Mouse (Mus musculus) embryonic facial prominence, embryonic 11.5 days (tissue): ENCODE measurements around the gene Tns2. TPM values are rescaled to one million over a fixed set of nuclear protein-coding genes. Genes with fewer than 3 reads are reported as not detected.
"Not testable (repeated sequence)": the region's sequence is repeated elsewhere in the genome, so short reads cannot be mapped to it uniquely, and the experiment has no call there.

ENCODE experiments used
- ATAC-seq: fragments of 200-750 bp; cut with Nextera tagmentation; replicated peaks from 2 replicates; pipeline ENCODE4 v1.8.0; 2017; ENCODE audit warnings: low read depth; ENCODE audit not compliant: insufficient number of reproducible peaks, low FRiP score, low TSS enrichment
- DNase-seq: peaks from one replicate; pipeline ENCODE4 v3.0.0-alpha.2; 2015; ENCODE audit warnings: low spot score
- H3K27ac ChIP-seq: fragments of 300-500 bp; sonication (generic); replicated peaks from 2 replicates; pipeline ENCODE4 v1.5.1; 2014; ENCODE audit warnings: mild to moderate bottlenecking, low read depth, low read length, control low read depth
- H3K27me3 ChIP-seq: fragments of 300-500 bp; sonication (generic); 2 replicates; pipeline ENCODE4 v1.6.1; 2014; ENCODE audit warnings: mild to moderate bottlenecking, low read length, moderate library complexity, mixed read lengths; ENCODE audit not compliant: control insufficient read depth, insufficient read depth
- H3K36me3 ChIP-seq: fragments of 300-500 bp; sonication (generic); replicated peaks from 2 replicates; pipeline ENCODE4 v1.6.1; 2014; ENCODE audit warnings: low read depth, mild to moderate bottlenecking, low read length, moderate library complexity, mixed read lengths; ENCODE audit not compliant: control insufficient read depth, insufficient read depth
- H3K4me1 ChIP-seq: fragments of 300-500 bp; sonication (generic); 2 replicates; pipeline ENCODE4 v1.6.1; 2014; ENCODE audit warnings: low read length, mixed read lengths; ENCODE audit not compliant: control insufficient read depth, insufficient read depth
- H3K4me2 ChIP-seq: fragments of 300-500 bp; sonication (generic); 2 replicates; pipeline ENCODE4 v1.6.1; 2014; ENCODE audit warnings: low read depth, mild to moderate bottlenecking, control low read depth, low read length, moderate library complexity
- H3K4me3 ChIP-seq: fragments of 300-500 bp; sonication (generic); 2 replicates; pipeline ENCODE4 v1.5.1; 2014; ENCODE audit warnings: low read depth, low read length, control low read depth
- H3K9ac ChIP-seq: fragments of 300-500 bp; sonication (generic); replicated peaks from 2 replicates; pipeline ENCODE4 v1.6.1; 2014; ENCODE audit warnings: mild to moderate bottlenecking, control low read depth, low read length
- H3K9me3 ChIP-seq: fragments of 300-500 bp; sonication (generic); replicated peaks from 2 replicates; pipeline ENCODE4 v1.6.1; 2016; ENCODE audit warnings: mild to moderate bottlenecking, low read length, inconsistent platforms, mixed read lengths; ENCODE audit not compliant: control insufficient read depth
- WGBS: fragments of 180-500 bp; shearing (Covaris S2); extraction: QIAGEN DNeasy Blood & Tissue Kit; methylation state at CpG from one replicate; pipeline ENCODE4 v1.1.7; 2014; 5-methylcytosine and 5-hydroxymethylcytosine counted together
- polyA plus RNA-seq: library from polyadenylated mRNA; unstranded; fragments of >200 nt; fragmentation: Nextera tagmentation; extraction: Ambion mirVana; gene quantifications from 2 replicates; pipeline ENCODE4 v1.2.1, GENCODE M21; 2014

Tns2 gene
- polyA plus RNA-seq, 1 experiment from 2014 or later: 14.0 TPM

- Histone ChIP-seq H3K36me3 (no peaks in the 10 kb centered on the region), H3K9ac (no peak overlapping the region), H3K4me2 (no peak overlapping the region), H3K4me1 (no peaks in the 10 kb centered on the region), H3K9me3 (no peaks in the 10 kb centered on the region), H3K4me3 (no peak overlapping the region), H3K27me3 (peaks cover 13% of the 10 kb centered on the region), H3K27ac (no peak overlapping the region)
- WGBS: 70% methylated on average over 4 of the region's 4 CpGs
- no peak for ATAC-seq
- DNase-seq: no peak
Measured at GRCm38 (mm10) chr15:102149561-102149960, 49.3 kb downstream of the Tns2 start.

GRCm38 (mm10) chr15:102150301-102151135, 50.3 kb downstream of the Tns2 start, which contains the start of gene Soat2:
Gene Soat2, plus strand, starts transcription at chr15:102150526.
- ATAC-seq: no peak
- Histone ChIP-seq H3K4me2 (no peak within 1 kb of the TSS), H3K4me3 (no peak within 1 kb of the TSS), H3K4me1 (no peaks in the 10 kb centered on the region), H3K9me3 (no peaks in the 10 kb centered on the region), H3K27ac (no peak within 1 kb of the TSS), H3K27me3 (peaks cover 5% of the 10 kb centered on the region), H3K9ac (0 out of 2 replicates have a peak within 1 kb of the TSS, but pooled peaks have one; percentile 10), H3K36me3 (no peaks in the 10 kb centered on the region)
- DNase-seq: peak; percentile 13
- WGBS: 50% methylated on average over 20 of the region's 20 CpGs

- Histone ChIP-seq H3K9ac (no peak overlapping the region), H3K27me3 (no peaks in the 10 kb centered on the region), H3K4me3 (no peak overlapping the region), H3K36me3 (no peaks in the 10 kb centered on the region), H3K9me3 (no peaks in the 10 kb centered on the region), H3K4me1 (no peaks in the 10 kb centered on the region), H3K4me2 (no peak overlapping the region), H3K27ac (no peak overlapping the region)
- ATAC-seq: no peak
- no peak for DNase-seq
- WGBS: 25% methylated on average over 4 of the region's 4 CpGs
Measured at GRCm38 (mm10) chr15:102152646-102153045, 52.4 kb downstream of the Tns2 start.

DNA sequence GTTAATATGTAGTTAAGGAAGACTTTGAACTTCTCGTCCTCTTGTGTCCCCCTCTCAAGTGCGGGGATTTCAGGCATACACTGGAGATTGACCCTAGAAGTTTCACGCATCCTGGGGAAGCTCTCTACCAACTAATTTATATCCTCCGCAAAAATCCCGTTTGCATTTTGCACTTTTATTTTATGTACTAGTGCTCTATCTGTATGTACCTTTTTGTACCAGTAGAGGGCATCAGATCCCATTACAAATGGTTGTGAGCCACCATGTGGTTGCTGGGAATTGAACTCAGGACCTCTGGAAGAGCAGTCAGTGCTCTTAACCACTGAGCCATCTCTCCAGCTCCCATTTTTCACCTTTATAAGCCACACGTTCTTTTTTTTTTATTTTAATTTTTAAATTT, 54.8 kb downstream of the Tns2 start:
- not testable (repeated sequence) for H3K27me3 ChIP-seq, H3K4me1 ChIP-seq
- WGBS: 90% methylated on average over 6 of the region's 6 CpGs

GRCm38 (mm10) chr15:102156836-102157235, 56.6 kb downstream of the Tns2 start:
- Histone ChIP-seq H3K4me1 (no peaks in the 10 kb centered on the region), H3K4me3 (no peak overlapping the region), H3K36me3 (no peaks in the 10 kb centered on the region), H3K9ac (no peak overlapping the region), H3K27me3 (no peaks in the 10 kb centered on the region), H3K9me3 (no peaks in the 10 kb centered on the region), H3K4me2 (no peak overlapping the region), H3K27ac (no peak overlapping the region)
- WGBS: 34% methylated on average over 20 of the region's 20 CpGs
- peak; percentile 49 for ATAC-seq
- DNase-seq: peak; percentile 25

More for the DNA sequence above, 54.8 kb downstream of the Tns2 start:
- H3K9ac ChIP-seq, ATAC-seq, H3K27ac ChIP-seq, H3K36me3 ChIP-seq, DNase-seq, H3K9me3 ChIP-seq, H3K4me3 ChIP-seq, H3K4me2 ChIP-seq: not testable (repeated sequence)

- no peak for ATAC-seq
- Histone ChIP-seq H3K9me3 (no peaks in the 10 kb centered on the region), H3K4me2 (no peak overlapping the region), H3K27me3 (no peaks in the 10 kb centered on the region), H3K36me3 (no peaks in the 10 kb centered on the region), H3K4me3 (no peak overlapping the region), H3K27ac (no peak overlapping the region), H3K4me1 (no peaks in the 10 kb centered on the region), H3K9ac (no peak overlapping the region)
- no peak for DNase-seq
- WGBS: 60% methylated on average over 26 of the region's 27 CpGs
Measured at GRCm38 (mm10) chr15:102160415-102161060, 60.3 kb downstream of the Tns2 start.

GRCm38 (mm10) chr15:102163900-102164693, 63.9 kb downstream of the Tns2 start:
- WGBS: 65% methylated on average over 3 of the region's 3 CpGs
- H3K4me2 ChIP-seq: no peak overlapping the region
- no peaks in the 10 kb centered on the region for H3K36me3 ChIP-seq
- DNase-seq: no peak
- no peak for ATAC-seq
- H3K9me3 ChIP-seq: no peaks in the 10 kb centered on the region
- H3K27ac ChIP-seq: no peak overlapping the region
- no peaks in the 10 kb centered on the region for H3K27me3 ChIP-seq
- no peaks in the 10 kb centered on the region for H3K4me1 ChIP-seq
- H3K9ac ChIP-seq: no peak overlapping the region
- no peak overlapping the region for H3K4me3 ChIP-seq
